Mouse (Mus musculus): ENCODE data around the gene Ppef1.

The Ppef1 gene

GRCm38 (mm10) chrX:160598562-160599458 lies 136.8 kb downstream of the Ppef1 start:
- in situ Hi-C loops (cut with MboI, MseI), result no loop called here

DNA sequence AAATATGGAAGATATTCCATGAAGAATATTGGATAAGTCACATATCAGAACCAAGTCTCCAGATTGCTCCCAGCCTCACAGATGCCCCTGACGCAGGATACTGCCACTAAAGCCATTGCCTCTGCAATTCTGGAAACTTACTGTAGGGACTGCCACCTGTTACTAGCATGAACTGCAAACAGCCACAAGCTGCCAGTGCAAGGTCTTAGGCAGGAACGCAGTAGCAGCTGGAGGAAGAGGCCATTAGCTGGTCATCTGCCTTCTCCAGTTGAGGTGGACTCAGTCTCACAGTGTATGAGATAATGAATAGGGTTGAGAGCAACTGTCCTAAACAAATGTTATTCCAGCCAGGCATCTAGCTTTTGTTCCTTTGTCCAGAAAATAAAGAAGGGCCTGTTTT lies 137.5 kb downstream of the Ppef1 start:
- in situ Hi-C loops (cut with MboI, MseI), result no loop called here

GRCm38 (mm10) chrX:160592933-160593332 lies 142.6 kb downstream of the Ppef1 start:
- in situ Hi-C loops (cut with MboI, MseI), result no loop called here

DNA sequence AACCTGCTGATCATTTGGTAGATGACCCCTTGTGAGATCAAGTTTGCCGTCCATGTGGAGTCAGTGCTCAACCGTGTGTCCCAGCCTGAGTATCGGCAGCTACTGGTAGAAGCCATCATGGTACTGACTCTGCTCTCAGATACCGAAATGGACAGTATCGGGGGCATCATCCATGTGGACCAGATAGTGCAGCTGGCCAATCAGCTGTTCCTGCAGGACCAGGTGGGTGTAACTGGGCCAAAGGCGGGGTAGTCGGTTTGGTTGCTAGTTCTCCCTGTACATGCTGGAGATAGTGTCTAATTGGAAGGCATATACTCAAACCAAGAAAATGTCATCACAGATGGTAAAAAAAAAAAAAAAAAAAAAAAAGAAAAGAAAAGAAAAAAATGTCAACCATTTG lies 145.4 kb downstream of the Ppef1 start:
- in situ Hi-C loops (cut with MboI, MseI), result no loop called here

DNA sequence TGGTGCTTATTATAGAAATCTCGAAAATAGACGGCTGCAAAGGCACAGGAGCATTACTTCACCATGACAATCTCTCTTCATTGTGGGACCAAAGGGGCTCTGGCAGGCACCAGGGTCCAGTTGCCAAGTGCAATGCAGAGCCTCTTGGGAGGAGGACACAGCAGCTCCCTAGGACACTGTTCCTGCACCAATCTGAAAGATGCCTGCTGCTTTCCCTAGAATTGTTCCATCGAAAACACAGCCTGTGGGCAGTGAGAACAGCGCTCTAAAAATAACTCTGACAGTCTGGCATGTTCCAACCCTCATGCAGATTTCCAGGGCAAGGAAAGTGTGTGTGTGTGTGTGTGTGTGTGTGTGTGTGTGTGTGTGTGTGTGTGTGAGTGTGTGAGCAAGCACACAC lies 147.0 kb downstream of the Ppef1 start:
- in situ Hi-C loops (cut with MboI, MseI), result loop anchor here (10.0 kb wide), 1 partner anchor 346 kb away; no protein-coding TSS in a partner anchor

GRCm38 (mm10) chrX:160585110-160585509 lies 150.5 kb downstream of the Ppef1 start:
- in situ Hi-C loops (cut with MboI, MseI), result loop anchor here (10.0 kb wide), 1 partner anchor 350 kb away; no protein-coding TSS in a partner anchor

GRCm38 (mm10) chrX:160584148-160584838 lies 151.3 kb downstream of the Ppef1 start:
- in situ Hi-C loops (cut with MboI, MseI), result loop anchor here (10.0 kb wide), 1 partner anchor 351 kb away; no protein-coding TSS in a partner anchor

DNA sequence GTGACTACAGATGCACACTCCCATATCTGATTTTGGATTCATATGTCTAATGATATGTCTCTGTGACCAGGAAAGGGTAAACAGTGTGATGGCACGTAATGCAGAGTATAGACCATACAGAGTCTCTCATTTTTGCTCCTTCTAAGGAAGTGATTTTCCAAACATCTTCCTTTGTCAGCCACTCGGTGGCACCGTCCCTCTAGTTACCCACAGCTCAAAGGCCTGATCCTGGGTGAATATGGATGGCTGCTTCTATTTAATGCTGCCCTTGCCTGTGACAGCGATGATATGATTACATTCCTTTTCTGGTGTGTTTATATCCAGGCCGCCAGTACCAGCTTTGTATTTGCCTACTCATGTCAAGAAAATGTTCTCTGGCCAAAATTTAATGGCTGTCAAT lies 152.0 kb downstream of the Ppef1 start:
- in situ Hi-C loops (cut with MboI, MseI), result loop anchor here (10.0 kb wide), 1 partner anchor 351 kb away; no protein-coding TSS in a partner anchor
